Mouse (Mus musculus): Measurements from ENCODE around the gene Ankrd13b. TPM values are rescaled to one million over a fixed set of nuclear protein-coding genes. Genes with fewer than 3 reads are reported as not detected.

Ankrd13b gene
- polyA plus RNA-seq, 1 experiment from 2014 or later: 38.2 TPM

GRCm38 (mm10) chr11:77501971-77502370 is 12.5 kb upstream of the Ankrd13b start:
- peaks cover 11% of the 10 kb centered on the region; the same call in 1 of the 2 replicates for H3K4me1 ChIP-seq (ENCODE audit: control insufficient read depth, insufficient read depth, low read length)
- ATAC-seq (ENCODE audit: low read depth): no peak
- H3K9ac ChIP-seq (replicated peaks; ENCODE audit: low read depth, low read length): no peak overlapping the region
- H3K27ac ChIP-seq (ENCODE audit: low read depth, low read length): no peak overlapping the region
- no peaks in the 10 kb centered on the region for H3K9me3 ChIP-seq (ENCODE audit: control insufficient read depth, low read length)
- H3K4me3 ChIP-seq (ENCODE audit: low read depth, low read length): no peak overlapping the region
- peaks cover 56% of the 10 kb centered on the region for H3K36me3 ChIP-seq (ENCODE audit: control insufficient read depth, insufficient read depth, low read length)
- no peak overlapping the region for H3K4me2 ChIP-seq (ENCODE audit: low read depth, low read length)
- no peaks in the 10 kb centered on the region for H3K27me3 ChIP-seq (ENCODE audit: control insufficient read depth, insufficient read depth, low read length)
- 97% methylated on average over 4 of the region's 4 CpGs for WGBS

- Histone ChIP-seq H3K27me3 (ENCODE audit: control insufficient read depth, insufficient read depth, low read length) (no peaks in the 10 kb centered on the region), H3K9me3 (ENCODE audit: control insufficient read depth, low read length) (no peaks in the 10 kb centered on the region), H3K4me2 (ENCODE audit: low read depth, low read length) (no peak overlapping the region), H3K4me1 (ENCODE audit: control insufficient read depth, insufficient read depth, low read length) (peaks cover 11% of the 10 kb centered on the region; the same call in 1 of the 2 replicates), H3K4me3 (ENCODE audit: low read depth, low read length) (no peak overlapping the region), H3K9ac (replicated peaks; ENCODE audit: low read depth, low read length) (no peak overlapping the region), H3K36me3 (ENCODE audit: control insufficient read depth, insufficient read depth, low read length) (peaks cover 50% of the 10 kb centered on the region), H3K27ac (ENCODE audit: low read depth, low read length) (no peak overlapping the region)
- ATAC-seq (ENCODE audit: low read depth): no peak
- 23% methylated on average over 5 of the region's 5 CpGs for WGBS
Measured at GRCm38 (mm10) chr11:77501392-77501791, 11.9 kb upstream of the Ankrd13b start.

GRCm38 (mm10) chr11:77500361-77501325 is 11.2 kb upstream of the Ankrd13b start:
- Histone ChIP-seq H3K27me3 (ENCODE audit: control insufficient read depth, insufficient read depth, low read length) (no peaks in the 10 kb centered on the region), H3K4me1 (ENCODE audit: control insufficient read depth, insufficient read depth, low read length) (peaks cover 14% of the 10 kb centered on the region), H3K4me2 (ENCODE audit: low read depth, low read length) (no peak overlapping the region), H3K4me3 (ENCODE audit: low read depth, low read length) (no peak overlapping the region), H3K27ac (ENCODE audit: low read depth, low read length) (no peak overlapping the region), H3K9me3 (ENCODE audit: control insufficient read depth, low read length) (no peaks in the 10 kb centered on the region), H3K36me3 (ENCODE audit: control insufficient read depth, insufficient read depth, low read length) (peaks cover 43% of the 10 kb centered on the region), H3K9ac (replicated peaks; ENCODE audit: low read depth, low read length) (0 out of 2 replicates have a peak overlapping the region, but pooled peaks have one; percentile 2)
- 71% methylated on average over 17 of the region's 17 CpGs for WGBS
- no peak for ATAC-seq (ENCODE audit: low read depth)

GRCm38 (mm10) chr11:77499354-77499753 is 9.9 kb upstream of the Ankrd13b start:
- Histone ChIP-seq H3K9me3 (ENCODE audit: control insufficient read depth, low read length) (no peaks in the 10 kb centered on the region), H3K27ac (ENCODE audit: low read depth, low read length) (no peak overlapping the region), H3K36me3 (ENCODE audit: control insufficient read depth, insufficient read depth, low read length) (peaks cover 30% of the 10 kb centered on the region), H3K9ac (replicated peaks; ENCODE audit: low read depth, low read length) (no peak overlapping the region), H3K27me3 (ENCODE audit: control insufficient read depth, insufficient read depth, low read length) (no peaks in the 10 kb centered on the region), H3K4me3 (ENCODE audit: low read depth, low read length) (no peak overlapping the region), H3K4me1 (ENCODE audit: control insufficient read depth, insufficient read depth, low read length) (peaks cover 26% of the 10 kb centered on the region), H3K4me2 (ENCODE audit: low read depth, low read length) (no peak overlapping the region)
- no peak for ATAC-seq (ENCODE audit: low read depth)
- 81% methylated on average over 7 of the region's 7 CpGs for WGBS

- peaks cover 23% of the 10 kb centered on the region for H3K36me3 ChIP-seq (ENCODE audit: control insufficient read depth, insufficient read depth, low read length)
- H3K9ac ChIP-seq (replicated peaks; ENCODE audit: low read depth, low read length): no peak overlapping the region
- 71% methylated on average over 12 of the region's 12 CpGs for whole genome bisulfite sequencing
- peaks cover 30% of the 10 kb centered on the region for H3K4me1 ChIP-seq (ENCODE audit: control insufficient read depth, insufficient read depth, low read length)
- H3K4me3 ChIP-seq (ENCODE audit: low read depth, low read length): no peak overlapping the region
- no peak overlapping the region for H3K4me2 ChIP-seq (ENCODE audit: low read depth, low read length)
- no peak overlapping the region for H3K27ac ChIP-seq (ENCODE audit: low read depth, low read length)
- H3K9me3 ChIP-seq (ENCODE audit: control insufficient read depth, low read length): no peaks in the 10 kb centered on the region
- no peaks in the 10 kb centered on the region for H3K27me3 ChIP-seq (ENCODE audit: control insufficient read depth, insufficient read depth, low read length)
- no peak for ATAC-seq (ENCODE audit: low read depth)
Measured at GRCm38 (mm10) chr11:77498261-77499139, 9.0 kb upstream of the Ankrd13b start.

- Histone ChIP-seq H3K4me3 (ENCODE audit: low read depth, low read length) (no peak overlapping the region), H3K4me2 (ENCODE audit: low read depth, low read length) (no peak overlapping the region), H3K36me3 (ENCODE audit: control insufficient read depth, insufficient read depth, low read length) (peaks cover 16% of the 10 kb centered on the region), H3K27me3 (ENCODE audit: control insufficient read depth, insufficient read depth, low read length) (no peaks in the 10 kb centered on the region), H3K9ac (replicated peaks; ENCODE audit: low read depth, low read length) (no peak overlapping the region), H3K9me3 (ENCODE audit: control insufficient read depth, low read length) (no peaks in the 10 kb centered on the region), H3K4me1 (ENCODE audit: control insufficient read depth, insufficient read depth, low read length) (peaks cover 30% of the 10 kb centered on the region), H3K27ac (ENCODE audit: low read depth, low read length) (peak overlapping the region; percentile 40; the same call in 1 of the 2 replicates)
- no peak for ATAC-seq (ENCODE audit: low read depth)
- 29% methylated on average over 4 of the region's 4 CpGs for WGBS
Measured at GRCm38 (mm10) chr11:77497851-77498250, 8.4 kb upstream of the Ankrd13b start.

GRCm38 (mm10) chr11:77497341-77497756 is 7.9 kb upstream of the Ankrd13b start:
- ATAC-seq (ENCODE audit: low read depth): no peak
- H3K4me1 ChIP-seq (ENCODE audit: control insufficient read depth, insufficient read depth, low read length): peaks cover 32% of the 10 kb centered on the region
- peak overlapping the region; percentile 40; the same call in 1 of the 2 replicates for H3K27ac ChIP-seq (ENCODE audit: low read depth, low read length)

GRCm38 (mm10) chr11:77495507-77495906 is 6.0 kb upstream of the Ankrd13b start:
- no peak overlapping the region for H3K27ac ChIP-seq (ENCODE audit: low read depth, low read length)
- ATAC-seq (ENCODE audit: low read depth): no peak
- H3K27me3 ChIP-seq (ENCODE audit: control insufficient read depth, insufficient read depth, low read length): no peaks in the 10 kb centered on the region
- no peak overlapping the region for H3K4me3 ChIP-seq (ENCODE audit: low read depth, low read length)
- peaks cover 11% of the 10 kb centered on the region for H3K36me3 ChIP-seq (ENCODE audit: control insufficient read depth, insufficient read depth, low read length)
- H3K9ac ChIP-seq (replicated peaks; ENCODE audit: low read depth, low read length): no peak overlapping the region
- H3K4me1 ChIP-seq (ENCODE audit: control insufficient read depth, insufficient read depth, low read length): peaks cover 42% of the 10 kb centered on the region
- H3K4me2 ChIP-seq (ENCODE audit: low read depth, low read length): no peak overlapping the region
- H3K9me3 ChIP-seq (ENCODE audit: control insufficient read depth, low read length): no peaks in the 10 kb centered on the region

More at GRCm38 (mm10) chr11:77497341-77497756, 7.9 kb upstream of the Ankrd13b start:
- Histone ChIP-seq H3K4me3 (ENCODE audit: low read depth, low read length) (no peak overlapping the region), H3K9me3 (ENCODE audit: control insufficient read depth, low read length) (no peaks in the 10 kb centered on the region), H3K4me2 (ENCODE audit: low read depth, low read length) (no peak overlapping the region), H3K9ac (replicated peaks; ENCODE audit: low read depth, low read length) (no peak overlapping the region), H3K36me3 (ENCODE audit: control insufficient read depth, insufficient read depth, low read length) (peaks cover 12% of the 10 kb centered on the region), H3K27me3 (ENCODE audit: control insufficient read depth, insufficient read depth, low read length) (no peaks in the 10 kb centered on the region)
- 16% methylated on average over 6 of the region's 6 CpGs for WGBS

All from neural tube, embryonic 14.5 days (tissue).